Mouse (Mus musculus) CH12.LX (cell line): ENCODE data around the gene Cxcr2. TPM values are rescaled to one million over a fixed set of nuclear protein-coding genes. Genes with fewer than 3 reads are reported as not detected.

ENCODE experiments used
- DNase-seq: peaks from one replicate; pipeline ENCODE4 v3.0.0-alpha.2; 2013; ENCODE audit errors: extremely low read depth
- H3K27ac ChIP-seq: 2 replicates; pipeline ENCODE4 v1.5.1; 2012; ENCODE audit warnings: low read depth, mild to moderate bottlenecking, control low read depth, moderate library complexity; ENCODE audit not compliant: insufficient read depth
- H3K27me3 ChIP-seq: replicated peaks from 2 replicates; pipeline ENCODE3; 2012; ENCODE audit warnings: inconsistent platforms
- H3K36me3 ChIP-seq, 2 experiments: replicated peaks in 1 of 2; 2 replicates each; pipeline versions ENCODE3 to v1.6.1; 2012; ENCODE audit warnings: inconsistent platforms in 1 of 2, low read length in 1 of 2, mild to moderate bottlenecking in 1 of 2, mixed read lengths in 1 of 2, moderate library complexity in 1 of 2; ENCODE audit not compliant: control insufficient read depth in 1 of 2, insufficient read depth in 1 of 2
- H3K4me1 ChIP-seq, 2 experiments: 2 replicates each; pipeline ENCODE4 v1.6.1; 2012; ENCODE audit warnings: inconsistent platforms in 1 of 2, moderate library complexity in 1 of 2; ENCODE audit not compliant: insufficient read depth in 2 of 2, control insufficient read depth in 1 of 2
- H3K4me2 ChIP-seq: 2 replicates; pipeline ENCODE4 v1.6.1; 2012; ENCODE audit warnings: low read depth, mild to moderate bottlenecking, control low read depth; ENCODE audit not compliant: poor library complexity, insufficient read depth, severe bottlenecking
- H3K4me3 ChIP-seq, 3 experiments: fragments of 150-350 bp in 1 of 3; sonication (generic) in 1 of 3; replicated peaks in 1 of 3; 2 replicates each; pipeline versions ENCODE3 to v1.5.1; 2011 to 2012; ENCODE audit warnings: low read depth in 2 of 3, low read length in 2 of 3, mild to moderate bottlenecking in 2 of 3, moderate library complexity in 2 of 3, control low read depth in 1 of 3, improper control_type of control experiment in 1 of 3, inconsistent platforms in 1 of 3, mixed read lengths in 1 of 3; ENCODE audit not compliant: poor library complexity in 1 of 3
- H3K79me2 ChIP-seq: replicated peaks from 2 replicates; pipeline ENCODE4 v1.6.1; 2012; ENCODE audit warnings: mild to moderate bottlenecking, moderate library complexity; ENCODE audit not compliant: control insufficient read depth, poor library complexity, insufficient read depth, severe bottlenecking; ENCODE audit errors: extremely low read depth
- H3K9ac ChIP-seq: 2 replicates; pipeline ENCODE4 v1.6.1; 2012; ENCODE audit warnings: low read depth, mild to moderate bottlenecking, control low read depth, moderate library complexity; ENCODE audit not compliant: insufficient read depth
- H3K9me3 ChIP-seq: replicated peaks from 2 replicates; pipeline ENCODE3; 2012; ENCODE audit warnings: low read length, inconsistent platforms, mixed read lengths
- BHLHE40 ChIP-seq: IDR thresholded peaks from 2 replicates; pipeline ENCODE4 v1.6.1; 2011; ENCODE audit warnings: mild to moderate bottlenecking, low read depth, low read length, improper control_type of control experiment
- E2F4 ChIP-seq: IDR thresholded peaks from 2 replicates; pipeline ENCODE4 v1.6.1; 2011; ENCODE audit warnings: low read depth, low read length, improper control_type of control experiment; ENCODE audit not compliant: insufficient replicate concordance
- ELF1 ChIP-seq: IDR thresholded peaks from 2 replicates; pipeline ENCODE4 v1.6.1; 2014; ENCODE audit warnings: low read depth, mild to moderate bottlenecking, inconsistent platforms, low read length, improper control_type of control experiment
- EP300 ChIP-seq: IDR thresholded peaks from 2 replicates; pipeline ENCODE4 v1.6.1; 2011; ENCODE audit warnings: low read length, improper control_type of control experiment
- ETS1 ChIP-seq: conservative IDR thresholded peaks from 2 replicates; pipeline ENCODE4 v1.6.1; 2012; ENCODE audit warnings: low read depth, mild to moderate bottlenecking, inconsistent platforms, low read length, improper control_type of control experiment, moderate library complexity
- GABPA ChIP-seq: IDR thresholded peaks from 2 replicates; pipeline ENCODE4 v1.6.1; 2012; ENCODE audit warnings: low read depth, low read length, improper control_type of control experiment, inconsistent platforms; ENCODE audit not compliant: insufficient replicate concordance
- HCFC1 ChIP-seq: IDR thresholded peaks from 2 replicates; pipeline ENCODE4 v1.6.1; 2012; ENCODE audit warnings: low read depth, mild to moderate bottlenecking, inconsistent platforms, low read length, improper control_type of control experiment
- IRF4 ChIP-seq: IDR thresholded peaks from 2 replicates; pipeline ENCODE4 v1.6.1; 2014; ENCODE audit warnings: low read depth, mild to moderate bottlenecking, inconsistent platforms, low read length, improper control_type of control experiment
- JUND ChIP-seq: conservative IDR thresholded peaks from 2 replicates; pipeline ENCODE4 v1.6.1; 2011; ENCODE audit warnings: low read depth, low read length, improper control_type of control experiment
- KAT2A ChIP-seq: IDR thresholded peaks from 2 replicates; pipeline ENCODE4 v1.6.1; 2012; ENCODE audit warnings: low read length, improper control_type of control experiment, inconsistent platforms; ENCODE audit not compliant: insufficient replicate concordance
- MAFK ChIP-seq: IDR thresholded peaks from 2 replicates; pipeline ENCODE4 v1.6.1; 2011; ENCODE audit warnings: low read length, improper control_type of control experiment; ENCODE audit not compliant: insufficient replicate concordance
- MAZ ChIP-seq: IDR thresholded peaks from 2 replicates; pipeline ENCODE4 v1.6.1; 2012; ENCODE audit warnings: low read depth, mild to moderate bottlenecking, inconsistent platforms, low read length, improper control_type of control experiment, moderate library complexity
- MYC ChIP-seq: IDR thresholded peaks from 2 replicates; pipeline ENCODE4 v1.6.1; 2011; ENCODE audit warnings: low read depth, mild to moderate bottlenecking, improper control_type of control experiment, low read length
- NELFE ChIP-seq: IDR thresholded peaks from 2 replicates; pipeline ENCODE4 v1.6.1; 2011; ENCODE audit warnings: low read depth, low read length, improper control_type of control experiment
- PAX5 ChIP-seq: IDR thresholded peaks from 2 replicates; pipeline ENCODE4 v1.6.1; 2012; ENCODE audit warnings: low read length, inconsistent platforms, mixed read lengths
- POLR2AphosphoS2 ChIP-seq: IDR thresholded peaks from 2 replicates; pipeline ENCODE4 v1.6.1; 2011; ENCODE audit warnings: low read depth, low read length, improper control_type of control experiment
- RAD21 ChIP-seq: IDR thresholded peaks from 2 replicates; pipeline ENCODE4 v1.6.1; 2011; ENCODE audit warnings: low read depth, mild to moderate bottlenecking, low read length, improper control_type of control experiment, moderate library complexity
- SIN3A ChIP-seq: IDR thresholded peaks from 2 replicates; pipeline ENCODE4 v1.6.1; 2012; ENCODE audit warnings: low read length, improper control_type of control experiment, inconsistent platforms
- SMC3 ChIP-seq: IDR thresholded peaks from 2 replicates; pipeline ENCODE4 v1.6.1; 2011; ENCODE audit warnings: low read depth, low read length, improper control_type of control experiment
- TBP ChIP-seq: conservative IDR thresholded peaks from 2 replicates; pipeline ENCODE4 v1.6.1; 2011; ENCODE audit warnings: low read depth, low read length, improper control_type of control experiment
- TCF12 ChIP-seq: IDR thresholded peaks from 2 replicates; pipeline ENCODE4 v1.6.1; 2014; ENCODE audit warnings: low read depth, mild to moderate bottlenecking, inconsistent platforms, low read length, improper control_type of control experiment
- UBTF ChIP-seq: IDR thresholded peaks from 2 replicates; pipeline ENCODE4 v1.6.1; 2012; ENCODE audit warnings: low read depth, mild to moderate bottlenecking, inconsistent platforms, low read length, improper control_type of control experiment, moderate library complexity
- USF1 ChIP-seq: IDR thresholded peaks from 2 replicates; pipeline ENCODE4 v1.6.1; 2014; ENCODE audit warnings: low read depth, mild to moderate bottlenecking, inconsistent platforms, low read length, improper control_type of control experiment
- USF2 ChIP-seq: conservative IDR thresholded peaks from 2 replicates; pipeline ENCODE4 v1.6.1; 2011; ENCODE audit warnings: low read depth, low read length, improper control_type of control experiment
- ZKSCAN1 ChIP-seq: IDR thresholded peaks from 2 replicates; pipeline ENCODE4 v1.6.1; 2012; ENCODE audit warnings: low read depth, inconsistent platforms, low read length, improper control_type of control experiment, borderline replicate concordance
- ZMIZ1 ChIP-seq: IDR thresholded peaks from 2 replicates; pipeline ENCODE4 v1.6.1; 2012; ENCODE audit warnings: low read depth, mild to moderate bottlenecking, inconsistent platforms, low read length, improper control_type of control experiment
- ZNF384 ChIP-seq: IDR thresholded peaks from 2 replicates; pipeline ENCODE4 v1.6.1; 2012; ENCODE audit warnings: low read depth, low read length, improper control_type of control experiment, inconsistent platforms
- dilution Hi-C: fragments of 300-500 bp; cut with MboI; formaldehyde crosslinking; loops from 2 replicates; pipeline ENCODE4 v1.14.3; 2020; ENCODE audit warnings: low sequenced_read_pairs; ENCODE audit not compliant: extremely low pct_unique_long_range_greater_than_20kb, extremely low pct_ligation_motif_present
- in situ Hi-C: fragments of 300-500 bp; cut with MboI; formaldehyde crosslinking; loops from 3 replicates; pipeline ENCODE4 v1.14.3; 2019; ENCODE audit warnings: low sequenced_read_pairs, low pct_ligation_motif_present, low pct_unique_long_range_greater_than_20kb, mixed read lengths
- polyA plus RNA-seq: library from polyadenylated mRNA; unstranded; fragments of >175 nt; gene quantifications from 2 replicates; pipeline ENCODE4 v1.2.1, GENCODE M21; 2012; ENCODE audit warnings: low read depth; ENCODE audit not compliant: insufficient read length
- total RNA-seq, 2 experiments: library from RNA; depleted of rRNA; stranded (reverse); fragments of 300-350 nt in 1 of 2; fragments of >200 nt in 1 of 2; gene quantifications; 2 replicates each; pipeline ENCODE4 v1.2.3; 2012 to 2014

Cxcr2 gene
- total and polyA plus RNA-seq, 3 experiments = 0.10 to 0.17 TPM; not detected in 1

GRCm38 (mm10) chr1:74124021-74124981, 29.5 kb upstream of the Cxcr2 start, which contains the start of gene Tns1:
Tns1 (minus strand) TSS chr1:74124449.
- in situ Hi-C loops (no loop called here), dilution Hi-C loops (no loop called here)
- Histone ChIP-seq H3K4me3 (peak within 1 kb of the TSS in 2 of 3 experiments; percentile 10 to 19), H3K79me2 (no peaks in the 10 kb centered on the region), H3K27ac (no peak within 1 kb of the TSS), H3K27me3 (peaks cover 83% of the 10 kb centered on the region), H3K36me3 (no peaks in the 10 kb centered on the region), H3K4me2 (peak within 1 kb of the TSS; percentile 90), H3K9ac (no peak within 1 kb of the TSS), H3K9me3 (no peaks in the 10 kb centered on the region), H3K4me1 (peaks cover 2 to 12% of the 10 kb centered on the region in 2 experiments; a peak in 2 of 4 replicates)
- DNase-seq = no peak
- TF ChIP-seq EP300 = no peak
- TF ChIP-seq ZNF384 = no peak
- no peak for TF ChIP-seq RAD21
- TF ChIP-seq USF2 = no peak
- no peak for TF ChIP-seq E2F4
- TF ChIP-seq TCF12 = no peak
- no peak for TF ChIP-seq SMC3
- no peak for TF ChIP-seq KAT2A
- no peak for TF ChIP-seq TBP
- no peak for TF ChIP-seq NELFE
- no peak for TF ChIP-seq ZKSCAN1
- TF ChIP-seq UBTF = no peak
- TF ChIP-seq ETS1 = no peak
- no peak for TF ChIP-seq HCFC1
- no peak for TF ChIP-seq MAFK
- TF ChIP-seq GABPA = no peak

DNA sequence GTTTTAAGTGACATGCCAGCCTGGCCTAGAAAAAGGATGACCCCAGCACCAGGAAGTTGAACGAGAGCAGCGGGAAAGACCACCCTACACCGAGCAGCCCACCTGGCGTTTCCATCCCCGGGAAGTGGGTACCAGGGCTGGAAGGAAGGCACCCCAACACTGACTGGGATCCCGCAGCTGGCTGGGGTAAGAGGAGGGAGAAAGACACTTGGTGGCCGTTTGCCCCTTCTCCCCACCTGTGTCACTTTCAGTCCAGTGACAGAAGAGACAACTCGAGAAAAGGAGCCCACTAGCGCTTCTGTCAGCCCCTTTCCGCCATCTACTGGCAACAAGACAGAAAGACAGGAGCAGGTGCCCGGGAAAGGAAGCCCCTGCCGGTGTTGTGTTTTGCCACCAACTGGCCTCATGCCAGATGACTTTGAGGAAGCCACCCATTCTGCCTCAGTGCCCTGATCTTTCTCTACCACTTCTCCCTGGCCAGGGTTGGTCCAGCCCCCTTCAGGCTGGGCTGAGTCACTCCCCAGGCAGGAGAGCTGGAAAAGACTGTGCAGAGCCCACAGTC, 28.7 kb upstream of the Cxcr2 start, which contains the start of gene Rufy4:
TSS of gene Rufy4 (plus strand) at position 551 of the 562 bp plus-strand sequence.
- Histone ChIP-seq H3K4me2 (peak within 1 kb of the TSS; percentile 90), H3K36me3 (no peaks in the 10 kb centered on the region), H3K9ac (no peak within 1 kb of the TSS), H3K79me2 (no peaks in the 10 kb centered on the region), H3K4me3 (peak within 1 kb of the TSS in 2 of 3 experiments; percentile 10 to 19), H3K27me3 (peaks cover 80% of the 10 kb centered on the region), H3K4me1 (peaks cover 2 to 10% of the 10 kb centered on the region in 2 experiments; a peak in 2 of 4 replicates), H3K27ac (no peak within 1 kb of the TSS), H3K9me3 (no peaks in the 10 kb centered on the region)
- peak; percentile 78 for DNase-seq
- in situ Hi-C loops (no loop called here), dilution Hi-C loops (no loop called here)
- TF ChIP-seq SIN3A (no peak), JUND (no peak), POLR2AphosphoS2 (no peak), ZMIZ1 (no peak), BHLHE40 (no peak; the same call in 1 of the 2 replicates), PAX5 (no peak), USF1 (no peak), NELFE (no peak), ELF1 (no peak), RAD21 (peak; percentile 84), MAZ (no peak), MYC (no peak), TBP (no peak), HCFC1 (no peak), MAFK (no peak), IRF4 (no peak), TCF12 (0 out of 2 replicates have a peak, but pooled peaks have one; percentile 27), E2F4 (0 out of 2 replicates have a peak, but pooled peaks have one; percentile 33), ZNF384 (no peak)
